In the genomic region with DNA sequence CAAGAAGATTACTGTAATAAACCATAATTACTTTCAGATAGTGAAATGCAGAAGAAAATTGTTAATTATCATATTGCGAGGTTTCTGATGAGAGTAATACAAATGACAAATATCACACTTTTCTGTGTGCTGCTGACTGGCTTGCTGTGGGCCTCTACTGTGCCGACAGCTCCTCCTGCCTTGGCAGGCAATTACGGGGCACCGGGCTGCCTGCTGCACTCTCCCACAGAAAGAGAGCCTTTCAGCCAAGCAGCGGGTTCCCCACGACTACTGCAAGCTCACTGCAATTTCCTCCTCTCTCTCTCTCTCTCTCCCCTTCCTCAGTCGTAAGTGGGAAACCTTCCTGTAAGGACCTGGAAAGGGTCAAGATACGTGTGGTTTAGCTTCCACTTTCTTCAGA, we compare ENCODE assay signal across 17 mouse cellular contexts.
DNase-seq lines count a peak whose midpoint lies in the region; ATAC-seq lines count a peak whose summit lies in the region.
"Had no signal": no experiment of that assay in that cellular context is flagged by ENCODE, and none has a peak within 500 bp of the region (broad histone marks: within the 10 kb centered on the region; RNA-seq: fewer than 3 reads in every experiment).

No protein-coding gene starts in this region.

- ATAC-seq in forebrain, embryonic 12.5 days (ENCODE audit: low FRiP score) = peak; percentile 74; the same call in 1 of the 2 replicates

- no peaks in the 10 kb centered on the region for H3K9me3 ChIP-seq in forebrain, embryonic 12.5 days
- no peaks in the 10 kb centered on the region for H3K9me3 ChIP-seq in forebrain, embryonic 10.5 days
- H3K9me3 ChIP-seq: heart, embryonic 15.5 days; midbrain, embryonic 12.5 days; neural tube, embryonic 12.5 days had no signal

- H3K4me1 ChIP-seq in forebrain, embryonic 12.5 days = peaks cover 14% of the 10 kb centered on the region
- peaks cover 21% of the 10 kb centered on the region for H3K4me1 ChIP-seq in forebrain, embryonic 10.5 days
- H3K4me1 ChIP-seq: heart, embryonic 15.5 days had no signal

- H3K27me3 ChIP-seq in forebrain, embryonic 12.5 days = no peaks in the 10 kb centered on the region
- peaks cover 3% of the 10 kb centered on the region; the same call in 1 of the 2 replicates for H3K27me3 ChIP-seq in forebrain, embryonic 10.5 days (ENCODE audit: poor library complexity, severe bottlenecking)
- H3K27me3 ChIP-seq: heart, embryonic 15.5 days; midbrain, embryonic 12.5 days; neural tube, embryonic 12.5 days had no signal

- peak overlapping the region; percentile 31; the same call in 1 of the 2 replicates for H3K27ac ChIP-seq in forebrain, embryonic 12.5 days
- H3K27ac ChIP-seq in forebrain, embryonic 10.5 days = no peak overlapping the region
- H3K27ac ChIP-seq: heart, embryonic 15.5 days; midbrain, embryonic 12.5 days; neural tube, embryonic 12.5 days; stomach, postnatal 0 days had no signal

- H3K36me3 ChIP-seq in forebrain, embryonic 12.5 days (replicated peaks) = no peaks in the 10 kb centered on the region
- H3K36me3 ChIP-seq in forebrain, embryonic 10.5 days (replicated peaks) = no peaks in the 10 kb centered on the region

- no peak overlapping the region for H3K4me3 ChIP-seq in forebrain, embryonic 12.5 days (replicated peaks)
- H3K4me3 ChIP-seq in forebrain, embryonic 10.5 days = no peak overlapping the region
- H3K4me3 ChIP-seq: heart, embryonic 15.5 days; midbrain, embryonic 12.5 days; neural tube, embryonic 12.5 days had no signal

- no peak overlapping the region for H3K4me2 ChIP-seq in forebrain, embryonic 12.5 days
- H3K4me2 ChIP-seq: heart, embryonic 15.5 days; midbrain, embryonic 12.5 days; neural tube, embryonic 12.5 days had no signal

- no peak for DNase-seq in forebrain, embryonic 10.5 days (ENCODE audit: extremely low spot score, low spot score)
- peak; percentile 30 to 47 for DNase-seq in layer of hippocampus, postnatal 10 days (ENCODE audit: low spot score in 2 of 2)
- DNase-seq in layer of hippocampus, adult 9-11 months = no peak
- DNase-seq in brain, adult 2 months (ENCODE audit: low read depth, low spot score) = peak; percentile 65
- DNase-seq in cerebellum, postnatal 36 days = peak; percentile 36 to 37
- no peak for DNase-seq in spleen, postnatal 14 days (ENCODE audit: low spot score in 2 of 2)
- no peak for DNase-seq in gastrocnemius, adult 8-10 months (ENCODE audit: low spot score in 2 of 2)
- DNase-seq: kidney, adult 2 months; lung, adult 2 months; lung, postnatal 4 days; right cerebral cortex, adult 18-20 months; thymus, postnatal 14 days had no signal

- H3K9ac ChIP-seq in forebrain, embryonic 12.5 days = no peak overlapping the region
- H3K9ac ChIP-seq: heart, embryonic 15.5 days; midbrain, embryonic 12.5 days; neural tube, embryonic 12.5 days had no signal

- 29% methylated on average over 8 of the region's 8 CpGs for WGBS in forebrain, embryonic 12.5 days
- 37% methylated on average over 8 of the region's 8 CpGs for WGBS in forebrain, embryonic 10.5 days

Comparison
In these comparisons a context has a peak if more than half of its experiments do, and no peak if none do; other contexts are left out.
1. DNase-seq: peak in layer of hippocampus, postnatal 10 days (2 of 2), brain, adult 2 months (single experiment) and cerebellum, postnatal 36 days (2 of 2); none in forebrain, embryonic 10.5 days (single experiment), layer of hippocampus, adult 9-11 months (single experiment), spleen, postnatal 14 days (0 of 2) and gastrocnemius, adult 8-10 months (0 of 2).